ENCODE assay signal across 13 mouse cellular contexts in the genomic region with DNA sequence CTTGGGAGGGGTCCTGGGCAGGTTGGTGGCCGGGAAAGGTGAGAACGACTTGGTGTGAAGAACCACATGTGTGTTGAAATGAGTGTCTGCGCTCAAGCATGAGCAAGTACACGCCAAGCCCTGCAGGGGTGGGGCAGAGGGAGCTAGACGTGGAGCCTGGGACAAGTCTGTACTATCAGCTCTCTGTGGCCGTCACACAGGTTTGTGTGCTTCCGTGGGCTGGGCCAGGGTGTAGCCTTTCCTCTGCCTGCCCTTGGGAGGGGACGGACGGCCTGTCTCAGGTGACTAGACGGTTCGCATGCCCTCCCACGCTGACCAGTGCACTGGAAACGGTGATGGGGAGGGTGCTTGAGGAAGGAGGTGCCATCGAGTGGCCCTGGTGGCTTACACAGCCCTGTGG.
"Had no signal": no experiment of that assay in that cellular context is flagged by ENCODE, and none has a peak within 500 bp of the region (broad histone marks: within the 10 kb centered on the region; RNA-seq: fewer than 3 reads in every experiment).

No protein-coding gene starts in this region.

- H3K27me3 ChIP-seq: limb, embryonic 12.5 days; neural tube, embryonic 15.5 days had no signal

- H3K4me1 ChIP-seq: limb, embryonic 12.5 days had no signal

- H3K4me2 ChIP-seq: limb, embryonic 12.5 days; neural tube, embryonic 15.5 days had no signal

- H3K9me3 ChIP-seq: limb, embryonic 12.5 days; midbrain, embryonic 10.5 days; neural tube, embryonic 15.5 days had no signal

- H3K9ac ChIP-seq: limb, embryonic 12.5 days; liver, embryonic 14.5 days; neural tube, embryonic 15.5 days had no signal

- DNase-seq: kidney, adult 18-20 months; kidney, postnatal 14 days; midbrain, embryonic 14.5 days; right cerebral cortex, adult 18-20 months; right cerebral cortex, postnatal 25 days; thymus, adult 2 months; thymus, postnatal 36 days had no signal

- H3K27ac ChIP-seq: left cerebral cortex, adult 2 months; limb, embryonic 12.5 days; liver, embryonic 14.5 days; midbrain, embryonic 10.5 days; neural tube, embryonic 15.5 days had no signal

- H3K4me3 ChIP-seq: left cerebral cortex, adult 2 months; limb, embryonic 12.5 days; midbrain, embryonic 10.5 days; myocyte; neural tube, embryonic 15.5 days had no signal
